Mouse (Mus musculus) hematopoietic stem cell, adult 5-6 weeks (primary cell): ENCODE results near the gene Tm7sf3. TPM values are rescaled to one million over a fixed set of nuclear protein-coding genes. Genes with fewer than 3 reads are reported as not detected.
"Not testable (repeated sequence)": the region's sequence is repeated elsewhere in the genome, so short reads cannot be mapped to it uniquely, and the experiment has no call there.

Experiments used
- ATAC-seq, 2 experiments: fragments of 125-278 bp in 1 of 2; replicated peaks in 1 of 2; 2 replicates each; pipeline ENCODE4 v1.8.0; 2016 to 2017; ENCODE audit warnings: inconsistent platforms in 2 of 2, mild to moderate bottlenecking in 2 of 2, moderate number of reproducible peaks in 2 of 2, low read depth in 1 of 2, moderate TSS enrichment in 1 of 2; ENCODE audit not compliant: low FRiP score in 2 of 2, poor library complexity in 2 of 2, severe bottlenecking in 2 of 2, insufficient read depth in 1 of 2, low TSS enrichment in 1 of 2
- total RNA-seq: library from RNA; stranded (forward); fragments of 172-1452, 232-1000 nt; gene quantifications from 2 replicates; pipeline ENCODE4 v1.2.3, GENCODE M21; 2017

Gene Tm7sf3
- total RNA-seq, 1 experiment from 2014 or later = 31.5 TPM

DNA sequence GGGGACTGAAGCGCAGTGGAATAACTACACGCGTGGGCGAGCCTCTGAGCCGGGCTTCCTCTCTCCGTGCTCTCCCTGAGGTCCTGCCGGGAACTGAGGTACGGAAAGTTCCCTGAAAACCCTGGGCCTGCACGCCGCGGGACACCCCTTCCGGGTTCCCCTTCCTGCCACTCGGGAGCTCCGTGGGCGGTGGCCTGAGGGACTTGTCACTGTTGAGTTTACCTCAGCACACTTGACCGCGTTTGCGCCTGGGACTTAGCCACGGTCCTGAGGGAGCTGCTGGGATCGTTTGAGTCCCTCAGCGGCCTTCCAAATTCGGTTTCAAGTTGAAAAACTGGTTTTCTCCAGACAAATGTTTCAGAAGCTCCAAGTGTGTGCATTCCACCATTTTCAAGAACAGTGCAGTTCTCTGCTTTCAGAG, 64.5 kb downstream of the Tm7sf3 start:
- ATAC-seq = peak; percentile 34 to 61; a peak in 3 of 4 replicates

GRCm38 (mm10) chr6:146577310-146578109, 65.1 kb downstream of the Tm7sf3 start, which contains the start of gene Ints13:
Ints13 (minus strand) TSS chr6:146577835.
- peak; percentile 96 for ATAC-seq

DNA sequence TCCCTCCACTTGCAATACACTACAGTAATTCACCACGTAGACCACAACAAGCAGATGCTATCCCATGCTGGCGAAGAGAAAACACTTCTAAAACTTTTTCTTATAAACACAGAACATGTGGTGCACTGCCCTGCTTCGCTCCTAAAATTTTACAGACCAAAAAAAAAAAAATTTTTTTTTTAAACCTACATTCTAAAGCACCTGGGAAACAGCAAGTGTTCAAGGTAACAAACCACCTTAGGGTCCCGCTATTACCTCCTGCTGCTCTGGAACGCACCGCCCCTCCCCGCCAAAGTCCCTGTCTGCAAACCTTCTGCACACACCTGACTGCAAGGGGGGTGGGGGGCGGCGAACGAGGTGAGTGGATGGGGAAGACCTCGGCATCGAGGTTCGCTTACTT, 65.7 kb downstream of the Tm7sf3 start, which contains the start of gene Fgfr1op2:
TSS of gene Fgfr1op2 (plus strand) at position 301 of the 400 bp plus-strand sequence.
- no peak for ATAC-seq

- no peak for ATAC-seq
These were observed 70.6 kb downstream of the Tm7sf3 start for GRCm38 (mm10) chr6:146572073-146572472.

DNA sequence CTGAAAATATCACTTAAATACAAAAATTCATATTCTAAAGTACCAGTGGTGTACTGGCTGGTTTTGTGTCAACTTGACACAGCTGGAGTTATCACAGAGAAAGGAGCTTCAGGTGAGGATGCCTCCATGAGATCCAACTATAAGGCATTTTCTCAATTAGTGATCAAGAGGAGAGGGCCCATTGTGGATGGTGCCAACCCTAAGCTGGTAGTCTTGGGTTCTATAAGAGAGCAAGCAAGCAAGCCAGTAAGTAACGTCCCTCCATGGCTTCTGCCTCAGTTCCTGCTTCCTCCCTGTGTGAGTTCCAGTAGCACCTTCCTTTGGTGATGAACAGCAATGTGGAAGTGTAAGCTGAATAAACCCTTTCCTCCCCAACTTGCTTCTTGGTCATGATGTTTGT, 80.2 kb downstream of the Tm7sf3 start:
- not testable (repeated sequence) for ATAC-seq

Other genes with a start within 250 kb of the Tm7sf3 start
- 29.0 and 30.0 TPM in 2 replicates for gene Itpr2, start 140.6 kb downstream of the Tm7sf3 start, total RNA-seq
- gene Fgfr1op2, start 65.6 kb downstream of the Tm7sf3 start, total RNA-seq = 159 and 166 TPM in 2 replicates
- gene Ints13, start 65.0 kb downstream of the Tm7sf3 start, total RNA-seq = 107 and 152 TPM in 2 replicates
- 73.7 TPM in 2 replicates for gene Med21, start 277 bp downstream of the Tm7sf3 start, total RNA-seq
- gene Stk38l, start 82.2 kb upstream of the Tm7sf3 start, total RNA-seq = 4.3 and 5.2 TPM in 2 replicates
- gene Arntl2, start 153.2 kb upstream of the Tm7sf3 start, total RNA-seq = not detected in 2 replicates
- not detected in 2 replicates for gene Smco2, start 207.3 kb upstream of the Tm7sf3 start, total RNA-seq
- gene Ppfibp1, start 245.7 kb upstream of the Tm7sf3 start, total RNA-seq = 29.1 and 31.6 TPM in 2 replicates